Mouse (Mus musculus) myocyte (in vitro differentiated cells): ENCODE data around the gene Col6a1. TPM values are rescaled to one million over a fixed set of nuclear protein-coding genes. Genes with fewer than 3 reads are reported as not detected.

Source experiments
- H3K27me3 ChIP-seq: one replicate; pipeline ENCODE4 v1.6.1; 2011; ENCODE audit not compliant: control insufficient read depth, insufficient read depth, insufficient read length
- H3K36me3 ChIP-seq: one replicate; pipeline ENCODE4 v1.6.1; 2011; ENCODE audit not compliant: control insufficient read depth, insufficient read depth
- H3K4me2 ChIP-seq: one replicate; pipeline ENCODE4 v1.6.1; 2011; ENCODE audit warnings: low read depth, control low read depth
- H3K4me3 ChIP-seq: one replicate; pipeline ENCODE4 v1.5.1; 2011; ENCODE audit warnings: mild to moderate bottlenecking, control low read depth, moderate library complexity
- H3K79me2 ChIP-seq: one replicate; pipeline ENCODE4 v1.6.1; 2011; ENCODE audit not compliant: control insufficient read depth, insufficient read depth
- H3ac ChIP-seq: one replicate; pipeline ENCODE4 v1.6.1; 2011; ENCODE audit not compliant: control insufficient read depth, insufficient read length
- CEBPB ChIP-seq: IDR thresholded peaks from 2 replicates; pipeline ENCODE4 v1.6.1; 2011; ENCODE audit warnings: mild to moderate bottlenecking, moderate library complexity; ENCODE audit not compliant: poor library complexity, insufficient read depth, severe bottlenecking
- E2F4 ChIP-seq: IDR thresholded peaks from one replicate; pipeline ENCODE4 v1.6.1; 2011; ENCODE audit warnings: mild to moderate bottlenecking, control low read depth, moderate library complexity; ENCODE audit not compliant: insufficient read depth
- MAX ChIP-seq: IDR thresholded peaks from one replicate; pipeline ENCODE4 v1.6.1; 2011; ENCODE audit warnings: low read depth, mild to moderate bottlenecking, control low read depth
- MYOD1 ChIP-seq, 3 experiments: IDR thresholded peaks; one replicate each; pipeline ENCODE4 v1.6.1; 2011; ENCODE audit warnings: control low read depth in 2 of 3, low read depth in 2 of 3, mild to moderate bottlenecking in 2 of 3, moderate library complexity in 1 of 3; ENCODE audit not compliant: insufficient read length in 2 of 3, control insufficient read depth in 1 of 3
- MYOG ChIP-seq, 3 experiments: IDR thresholded peaks; one replicate each; pipeline ENCODE4 v1.6.1; 2011; ENCODE audit warnings: control low read depth in 2 of 3, low read depth in 2 of 3, mild to moderate bottlenecking in 2 of 3; ENCODE audit not compliant: insufficient read length in 2 of 3, control insufficient read depth in 1 of 3, insufficient read depth in 1 of 3
- POLR2A ChIP-seq: IDR thresholded peaks from one replicate; pipeline ENCODE4 v1.6.1; 2011; ENCODE audit warnings: low read depth, mild to moderate bottlenecking, control low read depth, moderate library complexity; ENCODE audit not compliant: insufficient read length
- POLR2AphosphoS2 ChIP-seq: IDR thresholded peaks from one replicate; pipeline ENCODE4 v1.6.1; 2011; ENCODE audit warnings: low read depth, control low read depth; ENCODE audit not compliant: insufficient read length
- REST ChIP-seq: IDR thresholded peaks from one replicate; pipeline ENCODE4 v1.6.1; 2011; ENCODE audit warnings: mild to moderate bottlenecking, control low read depth, moderate library complexity; ENCODE audit not compliant: insufficient read depth, insufficient read length
- SRF ChIP-seq: IDR thresholded peaks from one replicate; pipeline ENCODE4 v1.6.1; 2011; ENCODE audit warnings: low read depth; ENCODE audit not compliant: control insufficient read depth, insufficient read length
- TCF12 ChIP-seq: IDR thresholded peaks from one replicate; pipeline ENCODE4 v1.6.1; 2011; ENCODE audit warnings: mild to moderate bottlenecking, control low read depth; ENCODE audit not compliant: poor library complexity, insufficient read depth, severe bottlenecking
- TCF3 ChIP-seq: IDR thresholded peaks from one replicate; pipeline ENCODE4 v1.6.1; 2011; ENCODE audit warnings: low read depth, control low read depth; ENCODE audit not compliant: insufficient read length
- USF1 ChIP-seq: IDR thresholded peaks from one replicate; pipeline ENCODE4 v1.6.1; 2011; ENCODE audit warnings: low read depth, mild to moderate bottlenecking, control low read depth, moderate library complexity
- polyA plus RNA-seq: library from polyadenylated mRNA; unstranded; fragments of >200 nt; fragmentation: generic; extraction: Trizol; gene quantifications from one replicate; pipeline ENCODE4 v1.2.1, GENCODE M21; 2012; ENCODE audit warnings: missing spikeins

Col6a1 gene
- polyA plus RNA-seq, 1 experiment, result 144 TPM

- H3K36me3 ChIP-seq, result no peaks in the 10 kb centered on the region
- no peak overlapping the region for H3K4me3 ChIP-seq
- peaks cover 8% of the 10 kb centered on the region for H3K27me3 ChIP-seq
- H3ac ChIP-seq, result no peak overlapping the region
- H3K4me2 ChIP-seq, result no peak overlapping the region
- H3K79me2 ChIP-seq, result no peaks in the 10 kb centered on the region
- TF ChIP-seq POLR2AphosphoS2, result peak; percentile 10
- no peak for TF ChIP-seq REST
- TF ChIP-seq POLR2A, result no peak
Measured at GRCm38 (mm10) chr10:76708465-76708864, 17.5 kb downstream of the Col6a1 start.

- no peaks in the 10 kb centered on the region for H3K36me3 ChIP-seq
- H3K79me2 ChIP-seq, result no peaks in the 10 kb centered on the region
- no peak overlapping the region for H3K4me3 ChIP-seq
- H3ac ChIP-seq, result no peak overlapping the region
- TF ChIP-seq MAX (no peak), POLR2AphosphoS2 (peak; percentile 65), REST (no peak), E2F4 (no peak), MYOG (IDR thresholded peaks at IDR 0.05; ENCODE audit: control insufficient read depth in 1 of 3, insufficient read depth in 1 of 3, insufficient read length in 2 of 3, low read depth in 2 of 3) (no peak), CEBPB (no peak)
- H3K27me3 ChIP-seq, result peaks cover 8% of the 10 kb centered on the region
- H3K4me2 ChIP-seq, result no peak overlapping the region
Measured at GRCm38 (mm10) chr10:76707584-76707983, 18.4 kb downstream of the Col6a1 start.

GRCm38 (mm10) chr10:76707001-76707400 lies 19.0 kb downstream of the Col6a1 start:
- Histone ChIP-seq H3ac (no peak overlapping the region), H3K4me3 (no peak overlapping the region), H3K36me3 (no peaks in the 10 kb centered on the region), H3K27me3 (peaks cover 8% of the 10 kb centered on the region), H3K79me2 (no peaks in the 10 kb centered on the region), H3K4me2 (no peak overlapping the region)
- TF ChIP-seq USF1 (no peak), MYOD1 (IDR thresholded peaks at IDR 0.05; ENCODE audit: control insufficient read depth in 1 of 3, insufficient read length in 2 of 3, low read depth in 2 of 3) (no peak)

GRCm38 (mm10) chr10:76704358-76704757 lies 21.6 kb downstream of the Col6a1 start:
- Histone ChIP-seq H3K27me3 (peaks cover 22% of the 10 kb centered on the region), H3K4me3 (no peak overlapping the region), H3K79me2 (no peaks in the 10 kb centered on the region), H3K4me2 (no peak overlapping the region), H3ac (no peak overlapping the region), H3K36me3 (no peaks in the 10 kb centered on the region)
- TF ChIP-seq E2F4 (no peak), MYOD1 (IDR thresholded peaks at IDR 0.05; ENCODE audit: control insufficient read depth in 1 of 3, insufficient read length in 2 of 3, low read depth in 2 of 3) (no peak), TCF3 (no peak), POLR2AphosphoS2 (no peak), SRF (no peak), MAX (no peak), USF1 (no peak), TCF12 (no peak), POLR2A (no peak), MYOG (IDR thresholded peaks at IDR 0.05; ENCODE audit: control insufficient read depth in 1 of 3, insufficient read depth in 1 of 3, insufficient read length in 2 of 3, low read depth in 2 of 3) (no peak), REST (no peak), CEBPB (no peak)

- no peaks in the 10 kb centered on the region for H3K36me3 ChIP-seq
- no peak overlapping the region for H3K4me3 ChIP-seq
- H3K4me2 ChIP-seq, result no peak overlapping the region
- no peaks in the 10 kb centered on the region for H3K79me2 ChIP-seq
- H3ac ChIP-seq, result no peak overlapping the region
- TF ChIP-seq REST (no peak), USF1 (no peak), CEBPB (no peak), MYOG (IDR thresholded peaks at IDR 0.05; ENCODE audit: control insufficient read depth in 1 of 3, insufficient read depth in 1 of 3, insufficient read length in 2 of 3, low read depth in 2 of 3) (no peak), MAX (no peak), MYOD1 (IDR thresholded peaks at IDR 0.05; ENCODE audit: control insufficient read depth in 1 of 3, insufficient read length in 2 of 3, low read depth in 2 of 3) (no peak), SRF (no peak), TCF12 (no peak), E2F4 (no peak), POLR2A (no peak), TCF3 (no peak), POLR2AphosphoS2 (no peak)
- H3K27me3 ChIP-seq, result peaks cover 35% of the 10 kb centered on the region
Measured at GRCm38 (mm10) chr10:76701446-76701845, 24.5 kb downstream of the Col6a1 start.

- H3K79me2 ChIP-seq, result no peaks in the 10 kb centered on the region
- no peak overlapping the region for H3K4me3 ChIP-seq
- H3K27me3 ChIP-seq, result peaks cover 35% of the 10 kb centered on the region
- no peak overlapping the region for H3ac ChIP-seq
- no peak for TF ChIP-seq POLR2AphosphoS2
- TF ChIP-seq POLR2A, result no peak
- no peak for TF ChIP-seq TCF12
- TF ChIP-seq CEBPB, result no peak
- no peak for TF ChIP-seq E2F4
- TF ChIP-seq MAX, result no peak
- TF ChIP-seq USF1, result no peak
- TF ChIP-seq TCF3, result no peak
- no peak for TF ChIP-seq REST
- no peak for TF ChIP-seq MYOG (IDR thresholded peaks at IDR 0.05; ENCODE audit: control insufficient read depth in 1 of 3, insufficient read depth in 1 of 3, insufficient read length in 2 of 3, low read depth in 2 of 3)
- no peak overlapping the region for H3K4me2 ChIP-seq
- no peaks in the 10 kb centered on the region for H3K36me3 ChIP-seq
Measured at GRCm38 (mm10) chr10:76699816-76700215, 26.2 kb downstream of the Col6a1 start.
